Mouse (Mus musculus): Measurements from ENCODE around the gene Tgoln1.
A peak's percentile ranks its signal among the peaks of the same experiment; 100 is the strongest.

DNA sequence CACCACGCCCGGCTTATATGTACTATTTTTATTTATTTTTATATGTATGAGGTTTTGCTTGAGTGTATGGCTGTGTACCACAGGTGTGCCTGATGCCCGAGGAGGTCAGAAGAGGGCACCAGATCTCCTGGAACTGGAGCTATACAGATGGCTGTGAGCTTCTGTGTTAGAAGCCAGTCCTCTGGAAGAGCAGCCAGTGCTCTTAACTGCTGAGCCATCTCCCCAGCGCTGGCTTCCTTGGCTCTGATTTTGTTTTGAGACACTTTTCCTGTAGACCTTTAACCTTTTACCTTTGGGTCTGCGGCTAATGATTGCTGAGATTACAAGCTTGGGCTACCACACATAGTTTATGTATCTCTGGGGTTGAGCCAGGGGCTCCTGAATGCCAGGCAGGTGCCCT lies 49.3 kb downstream of the Tgoln1 start:
- TF ChIP-seq CTCF (IDR thresholded peaks at IDR 0.05; ENCODE audit: low read depth) (0 out of 2 replicates have a peak, but pooled peaks have one; percentile 19), EP300 (IDR thresholded peaks at IDR 0.05; ENCODE audit: low read depth) (no peak)

Data from liver, postnatal 0 days (tissue).